Mouse (Mus musculus): ENCODE measurements around the gene Dxo.

Gene Dxo

DNA sequence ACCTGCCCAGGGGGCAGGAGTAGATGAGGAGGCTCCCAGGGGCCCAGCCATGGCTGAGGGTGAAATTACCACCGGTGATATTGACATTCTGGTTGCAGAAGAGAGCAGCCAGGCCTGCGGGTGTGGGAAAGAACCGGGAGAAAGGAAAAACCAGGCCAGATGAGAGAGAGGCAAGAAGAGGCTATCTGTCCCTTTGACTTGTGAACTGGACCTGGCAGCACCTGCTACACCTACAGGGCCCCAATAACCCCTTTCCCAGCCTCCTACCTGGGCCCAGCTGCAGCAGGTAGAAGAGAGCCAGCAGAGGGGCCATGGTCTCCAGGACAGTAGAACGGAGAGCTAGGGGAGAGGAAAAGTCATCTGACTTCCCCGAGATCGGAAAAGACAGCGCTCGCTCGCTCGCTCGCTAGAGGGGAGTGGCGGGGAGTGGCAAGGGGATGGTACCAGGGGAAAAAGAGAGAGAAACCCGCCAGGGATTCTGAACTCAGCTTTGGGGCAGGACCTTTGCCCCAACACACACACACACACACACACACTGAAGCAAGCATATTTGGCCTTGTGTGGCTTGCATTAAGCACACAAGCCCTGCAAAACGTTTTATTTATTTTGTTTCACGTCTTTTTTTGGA, 45.0 kb downstream of the Dxo start, which contains the start of gene Gm20547:
Gene Gm20547 (minus strand): TSS at position 360 of the 628 bp plus-strand sequence.
- no peak for DNase-seq (ENCODE audit: low read depth)

GRCm38 (mm10) chr17:34883332-34883731, 46.5 kb downstream of the Dxo start:
- DNase-seq (ENCODE audit: low read depth) = no peak

- no peak for DNase-seq (ENCODE audit: low read depth)
Measured at GRCm38 (mm10) chr17:34884704-34885103, 47.9 kb downstream of the Dxo start.

GRCm38 (mm10) chr17:34885615-34886014, 48.8 kb downstream of the Dxo start:
- DNase-seq (ENCODE audit: low read depth) = no peak

DNA sequence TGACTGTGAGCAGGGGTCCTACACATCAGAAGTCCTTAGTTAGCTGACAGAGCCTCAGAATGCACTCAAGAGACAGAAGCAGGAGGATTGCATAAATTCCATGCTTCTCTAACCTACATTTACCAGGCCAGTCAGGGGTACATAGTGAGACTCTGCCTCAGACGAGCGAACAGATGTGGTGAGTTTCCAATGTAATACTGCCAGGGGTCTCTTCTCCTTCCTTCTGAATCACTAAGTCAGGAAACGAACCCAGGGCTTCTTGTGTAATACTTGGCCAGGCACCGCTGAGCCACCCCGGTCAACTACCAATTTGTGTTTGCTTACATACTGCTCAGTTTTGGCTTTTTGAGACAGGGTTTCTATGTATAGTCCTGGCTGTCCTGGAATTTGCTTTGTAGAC, 51.1 kb downstream of the Dxo start:
- no peak for DNase-seq (ENCODE audit: low read depth)
